Mouse (Mus musculus): ENCODE measurements around the gene Fbln5.

Gene Fbln5

DNA sequence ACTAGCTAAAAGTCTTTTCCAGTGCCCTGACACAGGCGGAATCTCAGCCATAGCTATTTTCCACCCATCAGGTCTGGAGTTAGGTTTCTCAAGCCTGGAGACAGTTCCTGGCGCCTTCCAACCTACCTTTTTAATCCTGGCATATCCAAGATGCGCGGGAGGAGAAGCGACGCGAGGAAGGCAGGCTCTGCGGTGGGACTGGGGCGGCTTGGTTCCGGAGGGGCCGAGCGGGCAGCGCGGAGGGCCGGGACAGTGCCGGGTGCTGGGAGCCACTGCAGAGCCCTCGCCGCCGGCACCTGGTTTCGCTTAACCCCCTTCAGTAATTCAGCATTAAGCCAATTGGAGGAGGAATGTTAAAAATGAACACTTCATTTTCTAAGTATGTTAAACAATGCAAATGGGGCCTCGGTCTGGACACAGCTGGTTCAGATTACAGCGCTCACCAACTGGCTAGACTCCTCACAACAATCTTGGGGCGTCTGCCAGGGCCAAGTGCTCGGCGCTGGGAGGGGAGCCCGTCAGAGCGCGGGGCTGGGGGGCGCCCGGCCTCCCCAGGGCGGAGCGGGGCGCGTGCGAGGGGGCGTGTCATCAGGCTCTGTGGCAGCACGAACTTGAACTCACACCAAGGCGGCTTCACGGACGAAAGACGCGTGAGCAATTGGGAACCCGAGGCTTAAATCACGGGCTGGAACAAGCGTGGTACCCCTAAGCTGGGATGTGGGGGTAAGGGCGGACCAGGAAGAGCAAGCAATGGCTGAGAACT, at the start of gene Fbln5:
TSS of gene Fbln5 (minus strand) at position 448 of the 763 bp plus-strand sequence.
- in situ Hi-C loops (cut with MboI) = no loop called here

- in situ Hi-C loops (cut with MboI) = no loop called here
These were observed 43.6 kb upstream of the Fbln5 start for GRCm38 (mm10) chr12:101862286-101862964.

GRCm38 (mm10) chr12:101860256-101860655, 41.4 kb upstream of the Fbln5 start:
- in situ Hi-C loops (cut with MboI) = no loop called here

DNA sequence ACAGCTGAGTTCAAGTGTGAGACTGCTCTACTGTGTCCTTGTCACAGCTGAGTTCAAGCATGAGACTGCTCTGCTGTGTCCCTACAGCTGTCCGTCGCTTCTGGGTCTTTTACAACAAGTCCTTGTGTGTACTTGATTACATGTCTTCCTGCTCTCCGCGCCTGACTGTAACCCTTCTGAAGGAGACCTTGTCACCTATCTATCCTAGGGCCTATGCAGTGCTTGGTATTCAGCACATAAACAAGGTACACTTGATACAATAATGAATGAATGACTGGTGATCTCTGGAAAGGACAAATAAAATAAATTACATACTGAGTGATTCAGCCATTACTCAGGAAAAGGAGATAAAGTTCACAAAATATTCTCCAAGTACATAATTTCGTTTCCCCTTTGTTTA, 39.2 kb upstream of the Fbln5 start:
- in situ Hi-C loops (cut with MboI) = no loop called here

DNA sequence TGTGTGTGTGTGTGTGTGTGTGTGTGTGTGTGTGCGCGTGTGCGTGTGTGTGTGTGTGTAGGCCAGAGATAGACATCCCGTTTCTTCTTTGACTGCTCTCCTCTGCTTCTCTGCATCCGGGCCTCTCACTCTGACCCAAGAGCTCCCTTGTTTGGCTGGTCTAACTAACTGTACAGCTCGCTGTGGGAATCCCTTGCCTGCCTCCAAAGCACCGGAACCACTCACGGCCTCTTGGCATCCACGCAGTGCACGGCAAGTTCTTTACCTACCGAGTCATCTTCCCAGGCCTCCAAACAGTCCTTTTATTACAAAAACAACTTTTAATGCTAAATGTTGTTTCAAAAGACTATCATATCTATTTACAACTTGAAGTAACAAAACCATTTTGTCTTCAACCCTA, 35.5 kb upstream of the Fbln5 start:
- in situ Hi-C loops (cut with MboI) = no loop called here

DNA sequence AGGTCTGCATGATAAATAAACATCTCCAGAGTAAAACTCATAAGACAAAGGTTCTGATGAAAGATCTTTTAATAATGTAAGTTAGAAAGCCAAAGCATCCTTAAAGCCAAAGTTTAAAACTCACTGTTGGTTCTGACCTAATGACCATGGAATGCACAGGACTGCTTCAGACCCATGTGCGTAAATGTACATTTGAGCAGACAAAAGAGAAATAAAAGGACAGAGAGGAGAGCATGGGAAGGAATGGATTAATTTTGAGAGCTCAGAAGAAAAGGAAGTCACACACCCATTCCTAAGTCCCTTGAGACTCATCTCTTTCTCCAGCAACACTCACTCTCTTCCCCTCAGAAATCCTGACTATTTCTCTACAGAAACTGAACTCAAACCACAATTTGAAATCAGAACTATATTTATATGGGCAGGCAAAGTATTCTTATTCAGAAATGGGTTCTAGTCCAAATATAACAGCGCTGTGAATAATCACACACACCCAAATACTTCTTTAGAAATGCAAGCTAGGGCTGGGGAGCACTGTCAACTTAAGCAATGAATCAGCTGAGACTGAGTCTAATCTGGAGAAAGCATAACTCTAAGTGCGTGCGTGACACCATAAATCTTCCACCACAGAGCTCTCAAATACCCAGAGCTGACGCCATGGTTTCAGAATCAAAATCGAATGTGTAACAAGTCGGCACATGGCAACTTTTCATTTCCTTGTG, 33.1 kb upstream of the Fbln5 start:
- in situ Hi-C loops (cut with MboI) = no loop called here

DNA sequence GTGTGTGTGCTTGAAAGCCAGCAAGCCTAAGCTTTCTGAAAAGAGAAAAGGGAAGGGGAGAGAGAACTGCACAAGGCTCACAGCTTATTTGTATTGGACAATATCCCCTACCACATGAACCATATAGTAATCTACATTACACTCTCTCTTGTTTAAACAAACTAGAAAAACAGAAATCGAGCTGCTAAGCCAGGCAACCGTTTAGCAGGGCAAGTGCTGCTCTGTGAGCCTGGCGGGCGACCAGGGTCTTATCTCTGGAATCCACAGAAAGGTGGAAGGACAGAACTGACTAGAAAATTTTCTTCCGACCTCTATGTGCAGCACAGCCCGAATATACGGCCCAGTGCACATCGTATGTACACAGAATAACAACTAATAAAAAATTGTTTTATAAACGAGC, 32.5 kb upstream of the Fbln5 start:
- in situ Hi-C loops (cut with MboI) = no loop called here

GRCm38 (mm10) chr12:101836546-101837274, 17.9 kb upstream of the Fbln5 start:
- in situ Hi-C loops (cut with MboI) = no loop called here

DNA sequence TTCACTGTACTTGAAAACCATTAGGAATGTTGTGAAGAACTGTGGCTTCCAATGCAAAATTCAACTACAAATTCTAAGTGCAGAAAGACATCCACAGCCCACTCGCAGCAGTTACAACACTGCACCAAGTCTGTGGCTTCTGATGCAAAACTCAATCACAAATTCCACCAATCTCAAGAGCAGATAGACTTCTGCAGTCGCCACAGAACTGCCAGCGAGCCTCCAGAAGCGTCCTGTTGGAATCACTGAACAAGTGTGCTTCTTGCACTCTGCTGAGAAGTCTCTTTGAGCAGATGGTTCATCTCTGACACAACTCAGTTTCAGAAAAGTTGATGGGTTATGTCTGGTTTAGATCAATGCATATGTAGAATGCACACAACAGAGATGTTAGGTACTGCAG, 15.9 kb upstream of the Fbln5 start:
- in situ Hi-C loops (cut with MboI) = no loop called here

GRCm38 (mm10) chr12:101833776-101834175, 14.9 kb upstream of the Fbln5 start:
- in situ Hi-C loops (cut with MboI) = no loop called here

DNA sequence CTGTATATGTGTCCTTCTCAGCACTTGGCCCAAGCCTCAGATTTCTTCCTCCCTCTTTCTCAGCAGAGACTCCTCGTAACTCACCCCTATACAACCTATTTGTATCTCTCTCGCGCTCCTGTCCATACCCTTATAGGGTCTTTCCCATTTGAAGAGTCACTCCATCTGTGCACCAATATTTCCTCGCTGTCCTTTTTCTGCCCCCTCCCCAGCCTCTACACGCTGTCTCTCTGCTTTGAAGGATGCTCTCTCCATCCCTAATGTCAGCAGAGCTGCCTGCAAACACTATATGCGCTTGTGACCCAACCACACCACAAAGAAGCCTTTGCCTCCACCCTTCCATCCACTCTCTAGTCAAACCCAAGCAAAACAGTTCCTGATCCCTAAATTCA, 14.3 kb upstream of the Fbln5 start:
- in situ Hi-C loops (cut with MboI) = no loop called here

GRCm38 (mm10) chr12:101832179-101833114, 13.6 kb upstream of the Fbln5 start:
- in situ Hi-C loops (cut with MboI) = no loop called here

DNA sequence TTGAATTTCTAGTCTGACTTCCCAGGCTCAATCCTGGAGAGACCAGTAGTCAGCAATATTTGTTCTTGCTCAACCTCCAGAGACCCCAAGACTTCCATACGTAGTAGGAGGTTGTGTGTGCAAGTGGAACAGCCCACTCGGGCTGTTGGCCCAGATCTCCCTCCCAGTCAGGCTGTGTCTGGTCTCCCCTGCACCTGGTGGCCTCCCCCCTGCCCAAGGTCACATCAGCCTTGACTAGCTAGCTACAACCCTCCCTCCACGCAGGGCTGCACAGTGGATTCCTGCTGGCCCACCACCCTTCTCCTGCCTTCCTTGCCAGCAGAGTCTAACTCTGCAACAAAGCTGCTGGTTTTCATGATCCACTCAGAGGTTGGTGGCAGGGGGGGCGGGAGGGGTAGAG, 12.4 kb upstream of the Fbln5 start:
- in situ Hi-C loops (cut with MboI) = no loop called here

- in situ Hi-C loops (cut with MboI) = no loop called here
These were observed 4.3 kb upstream of the Fbln5 start for GRCm38 (mm10) chr12:101823161-101823560.

DNA sequence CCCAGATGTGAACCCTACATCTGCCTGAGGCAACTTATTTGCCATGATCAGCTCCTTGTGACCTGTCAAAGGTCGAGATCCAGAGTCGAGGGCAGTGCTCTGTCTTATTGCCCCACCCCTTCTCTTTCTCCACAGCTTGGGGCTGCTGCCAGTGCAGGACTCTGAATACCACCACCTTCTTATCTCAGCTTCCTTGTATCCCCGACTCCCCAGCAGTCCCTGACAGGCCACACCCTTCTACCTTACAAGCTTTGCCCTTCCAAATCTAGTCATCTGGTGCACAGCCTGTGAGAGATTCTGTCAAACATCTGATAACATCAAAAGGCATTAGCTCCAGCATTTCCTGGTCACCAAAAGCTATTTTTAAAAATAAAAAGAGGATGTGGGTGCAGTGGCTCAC, 2.7 kb upstream of the Fbln5 start:
- in situ Hi-C loops (cut with MboI) = no loop called here

DNA sequence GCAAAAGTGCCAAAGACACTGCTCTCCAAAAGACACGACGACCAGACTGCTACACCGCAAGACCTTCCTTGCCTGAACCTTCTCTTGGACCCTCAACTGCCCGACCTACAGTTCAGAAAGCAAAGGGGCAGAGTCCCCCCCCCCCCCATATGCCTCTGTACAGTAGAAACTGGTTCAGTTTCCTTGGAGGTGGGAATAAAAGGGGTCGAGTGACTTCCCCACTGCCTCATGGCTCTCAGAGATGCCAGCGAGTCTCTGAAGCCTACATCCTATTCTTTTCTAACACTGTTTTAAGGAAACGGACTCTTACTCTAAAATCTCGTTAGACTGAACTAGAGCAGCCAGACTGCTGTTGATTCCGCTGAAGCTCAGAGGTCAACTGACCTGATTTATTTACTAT, 715 bp upstream of the Fbln5 start:
- in situ Hi-C loops (cut with MboI) = no loop called here

GRCm38 (mm10) chr12:101818246-101818607, 628 bp downstream of the Fbln5 start:
- in situ Hi-C loops (cut with MboI) = no loop called here

DNA sequence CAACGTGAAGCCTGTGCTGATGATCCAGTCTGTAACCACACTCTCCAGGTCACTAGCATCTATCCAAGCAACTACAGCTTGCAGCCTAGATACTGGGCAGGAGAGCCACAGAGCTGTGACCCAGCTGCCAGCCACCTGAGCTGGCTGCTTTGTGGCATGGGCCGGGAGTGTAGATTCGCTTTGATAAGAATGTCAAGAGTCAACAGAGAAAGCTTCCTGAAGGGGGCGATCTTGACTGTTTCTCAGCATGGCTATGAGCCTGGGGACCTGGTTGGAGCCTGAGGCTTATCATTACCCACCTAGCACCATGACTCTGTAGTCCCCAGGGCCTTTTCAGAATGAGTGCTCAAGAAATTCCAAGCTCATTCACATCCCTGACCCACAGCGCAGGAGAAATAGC, 2.0 kb downstream of the Fbln5 start:
- in situ Hi-C loops (cut with MboI) = no loop called here

DNA sequence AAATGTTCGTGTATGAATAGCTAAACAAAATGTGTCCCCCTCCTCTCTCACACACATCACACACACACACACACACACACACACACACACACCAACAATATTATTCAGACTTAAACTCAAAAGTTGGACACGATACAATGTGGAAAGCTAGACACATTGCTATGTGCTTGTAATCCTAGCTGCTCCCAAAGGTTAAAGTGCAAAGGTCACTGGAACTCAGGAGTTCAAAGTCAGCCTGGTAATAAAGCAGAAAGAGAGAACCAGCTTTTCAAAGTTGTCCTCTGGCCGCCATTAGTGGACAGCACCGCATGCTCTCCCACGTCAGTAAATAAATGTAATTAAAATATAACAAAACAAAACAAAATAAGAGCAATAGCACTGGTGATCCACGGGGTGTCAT, 3.1 kb downstream of the Fbln5 start:
- in situ Hi-C loops (cut with MboI) = no loop called here

- in situ Hi-C loops (cut with MboI) = no loop called here
These were observed 4.4 kb downstream of the Fbln5 start for GRCm38 (mm10) chr12:101814423-101814822.

DNA sequence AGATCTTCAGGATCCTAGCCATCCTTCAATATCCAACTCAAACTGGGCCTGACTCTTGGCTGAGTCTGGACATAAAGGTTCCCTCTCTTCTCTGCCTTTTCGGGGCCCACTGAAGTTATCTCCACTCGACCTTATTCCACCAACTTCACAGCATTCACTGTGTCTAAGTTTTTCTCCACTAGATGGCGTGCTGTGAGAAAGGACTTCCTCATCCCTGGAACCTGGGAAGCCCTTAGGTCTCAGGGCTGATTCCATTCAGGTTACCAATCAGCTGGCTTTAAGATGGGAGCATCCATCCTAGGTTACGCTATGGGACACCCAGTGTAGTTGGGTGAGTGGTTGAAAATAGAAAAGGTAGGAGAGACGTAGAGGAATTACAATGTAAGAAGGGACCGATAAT, 7.7 kb downstream of the Fbln5 start:
- in situ Hi-C loops (cut with MboI) = no loop called here

Data from mature B cell (primary cell).